Mouse (Mus musculus) liver, embryonic 15.5 days (tissue): ENCODE measurements at regions not wholly inside any gene's neighbourhood (a gene's known extent, or its start where the extent isn't known, plus 50 kb on each side); places are given as distances from the start of the nearest gene placed in this dataset.

Experiments used
- ATAC-seq: fragments of 200-750 bp; cut with Nextera tagmentation; 2 replicates; pipeline ENCODE4 v1.8.0; 2017; ENCODE audit warnings: moderate number of reproducible peaks, mild to moderate bottlenecking, moderate library complexity; ENCODE audit not compliant: insufficient read depth
- H3K27ac ChIP-seq: fragments of 300-500 bp; sonication (generic); replicated peaks from 2 replicates; pipeline ENCODE4 v1.5.1; 2015; ENCODE audit warnings: mild to moderate bottlenecking, inconsistent platforms
- H3K27me3 ChIP-seq: fragments of 300-500 bp; sonication (generic); 2 replicates; pipeline ENCODE4 v1.6.1; 2015; ENCODE audit warnings: mild to moderate bottlenecking, inconsistent platforms
- H3K36me3 ChIP-seq: fragments of 300-500 bp; sonication (generic); replicated peaks from 2 replicates; pipeline ENCODE4 v1.6.1; 2015; ENCODE audit warnings: moderate library complexity, mild to moderate bottlenecking, inconsistent platforms
- H3K4me1 ChIP-seq: fragments of 300-500 bp; sonication (generic); replicated peaks from 2 replicates; pipeline ENCODE4 v1.6.1; 2015; ENCODE audit warnings: inconsistent platforms
- H3K4me2 ChIP-seq: fragments of 300-500 bp; sonication (generic); 2 replicates; pipeline ENCODE4 v1.6.1; 2015; ENCODE audit warnings: moderate library complexity, mild to moderate bottlenecking, inconsistent platforms
- H3K4me3 ChIP-seq: fragments of 300-500 bp; sonication (generic); replicated peaks from 2 replicates; pipeline ENCODE4 v1.5.1; 2015; ENCODE audit warnings: mild to moderate bottlenecking, inconsistent platforms
- H3K9ac ChIP-seq: fragments of 300-500 bp; sonication (generic); 2 replicates; pipeline ENCODE4 v1.6.1; 2015; ENCODE audit warnings: moderate library complexity, mild to moderate bottlenecking, inconsistent platforms
- H3K9me3 ChIP-seq: fragments of 300-500 bp; sonication (generic); replicated peaks from 2 replicates; pipeline ENCODE4 v1.6.1; 2016; ENCODE audit warnings: inconsistent platforms
- WGBS: fragments of 180-500 bp; shearing (Covaris S2); methylation state at CpG from one replicate; pipeline ENCODE4 v1.1.7; 2015; ENCODE audit warnings: mixed read lengths; ENCODE audit not compliant: insufficient replicate concordance; 5-methylcytosine and 5-hydroxymethylcytosine counted together

DNA sequence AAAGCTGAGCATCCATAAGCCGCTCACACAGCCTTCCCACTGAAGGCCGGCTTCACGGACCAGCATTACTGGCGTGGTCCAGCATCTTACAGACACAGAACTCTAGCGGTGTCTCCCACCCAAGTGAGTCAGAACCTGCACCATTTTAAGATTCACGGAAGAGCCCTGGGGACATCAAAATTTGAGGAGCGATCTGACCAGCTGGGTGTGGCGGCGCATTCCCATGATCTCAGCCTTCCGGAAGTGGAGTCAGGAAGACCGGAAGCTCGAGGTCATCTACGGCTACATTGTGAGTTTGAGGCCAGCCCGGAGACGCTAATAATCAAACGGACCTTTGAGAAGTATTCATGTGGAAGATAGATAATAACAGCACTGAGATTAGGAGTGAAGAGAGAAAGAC, 171.5 kb upstream of the Jmjd1c start:
- no peak overlapping the region for H3K4me2 ChIP-seq
- no peak overlapping the region for H3K27ac ChIP-seq
- H3K4me3 ChIP-seq: no peak overlapping the region
- no peak for ATAC-seq
- no peaks in the 10 kb centered on the region for H3K36me3 ChIP-seq
- no peaks in the 10 kb centered on the region for H3K9me3 ChIP-seq
- 73% methylated on average over 16 of the region's 16 CpGs for WGBS
- no peaks in the 10 kb centered on the region; the same call in 1 of the 2 replicates for H3K27me3 ChIP-seq
- no peak overlapping the region for H3K9ac ChIP-seq
- H3K4me1 ChIP-seq: peaks cover 24% of the 10 kb centered on the region

DNA sequence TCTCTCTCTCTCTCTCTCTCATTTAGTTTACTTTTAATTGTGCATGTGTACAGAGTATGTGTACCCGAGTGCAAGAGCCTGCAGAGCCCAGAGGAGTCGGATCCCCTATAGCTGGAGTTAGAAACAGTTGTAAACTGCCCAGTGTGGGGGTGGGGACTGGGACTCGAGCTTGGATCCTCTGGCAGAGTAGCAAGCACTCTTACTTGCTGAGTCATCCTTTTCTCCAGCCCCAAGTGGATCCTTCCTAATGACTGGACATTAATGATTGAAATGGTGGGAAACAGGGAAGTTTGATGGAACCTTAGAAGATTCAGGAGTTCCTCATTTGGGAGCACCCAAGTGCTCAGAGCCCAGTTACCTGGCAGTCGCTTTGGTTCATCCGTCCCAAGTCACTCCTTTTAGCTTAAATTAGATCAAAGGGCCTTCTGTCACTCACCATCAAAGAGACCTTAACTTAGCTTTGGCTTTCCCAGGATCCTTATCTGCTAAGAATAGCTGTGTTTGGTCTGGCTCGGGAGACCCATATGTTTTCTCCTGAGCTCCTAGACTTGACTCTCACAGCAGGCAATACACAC, 170.3 kb upstream of the Jmjd1c start:
- Histone ChIP-seq H3K4me1 (peaks cover 17% of the 10 kb centered on the region), H3K4me3 (no peak overlapping the region), H3K9ac (no peak overlapping the region), H3K9me3 (no peaks in the 10 kb centered on the region), H3K4me2 (no peak overlapping the region), H3K27me3 (no peaks in the 10 kb centered on the region; the same call in 1 of the 2 replicates), H3K27ac (no peak overlapping the region), H3K36me3 (no peaks in the 10 kb centered on the region)
- 27% methylated on average over 6 of the region's 6 CpGs for WGBS
- ATAC-seq: no peak

DNA sequence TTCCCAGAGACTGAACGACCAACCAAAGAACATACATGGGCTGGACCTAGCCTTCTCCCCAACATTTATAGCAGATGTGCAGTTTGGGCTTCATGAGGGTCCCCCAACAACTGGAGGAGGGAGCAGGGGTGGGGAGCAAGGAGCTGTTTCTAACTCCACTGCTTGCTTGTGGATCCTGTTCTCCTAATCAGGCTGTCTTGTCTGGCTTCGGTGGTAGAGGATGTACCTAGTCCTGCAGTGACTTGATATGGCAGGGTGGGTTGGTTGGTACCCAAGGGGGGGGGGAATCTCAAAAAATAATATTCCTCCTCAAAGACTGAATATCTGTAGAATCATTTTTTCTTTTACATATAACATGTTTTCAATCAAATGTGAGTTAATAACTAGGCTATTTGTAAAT, 168.3 kb upstream of the Jmjd1c start:
- no peaks in the 10 kb centered on the region for H3K9me3 ChIP-seq
- H3K4me3 ChIP-seq: no peak overlapping the region
- no peak overlapping the region for H3K4me2 ChIP-seq
- H3K27me3 ChIP-seq: no peaks in the 10 kb centered on the region
- peaks cover 4% of the 10 kb centered on the region for H3K4me1 ChIP-seq
- no peaks in the 10 kb centered on the region for H3K36me3 ChIP-seq
- ATAC-seq: no peak
- WGBS: 31% methylated on average over 2 of the region's 2 CpGs
- H3K27ac ChIP-seq: no peak overlapping the region
- H3K9ac ChIP-seq: no peak overlapping the region

DNA sequence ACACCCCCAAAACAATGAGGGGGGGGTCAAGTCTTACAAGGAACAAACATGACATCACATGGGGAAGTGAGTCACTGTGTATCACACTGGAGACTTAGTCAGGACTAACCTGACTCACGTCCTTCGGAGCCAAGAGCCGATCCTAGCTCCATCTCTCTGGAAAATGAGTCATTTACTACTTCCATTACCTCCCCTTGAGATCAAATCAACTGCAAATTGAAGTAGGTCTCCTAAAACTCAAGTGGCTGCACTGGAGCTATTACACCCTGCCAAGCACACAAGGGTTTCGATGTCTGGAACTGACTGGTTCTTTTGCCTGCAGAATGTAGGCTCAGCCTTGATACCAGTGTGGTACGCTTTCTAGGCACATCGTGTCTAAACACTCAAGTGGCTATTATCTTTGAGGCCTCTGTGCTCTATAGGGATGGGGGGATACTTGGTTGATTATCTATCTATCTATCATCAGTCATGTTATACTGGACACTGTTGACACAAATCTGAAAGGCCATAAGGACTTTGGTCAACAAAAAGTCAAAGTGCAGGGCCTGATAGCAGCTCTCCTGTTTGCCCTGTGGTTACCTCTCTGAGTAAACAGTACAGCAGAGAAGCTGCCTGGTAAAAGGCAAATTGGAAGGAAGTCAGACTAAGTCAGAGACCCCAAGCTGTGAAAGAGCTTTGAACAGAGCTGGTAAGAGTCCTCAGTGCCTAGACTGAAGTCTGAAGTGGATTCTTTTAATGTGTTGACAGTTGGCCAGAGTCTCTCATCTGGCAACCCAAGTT, 167.5 kb upstream of the Jmjd1c start:
- Histone ChIP-seq H3K27me3 (no peaks in the 10 kb centered on the region), H3K4me1 (peaks cover 4% of the 10 kb centered on the region), H3K4me2 (no peak overlapping the region), H3K36me3 (no peaks in the 10 kb centered on the region), H3K9me3 (no peaks in the 10 kb centered on the region), H3K4me3 (no peak overlapping the region), H3K27ac (peak overlapping the region; percentile 60), H3K9ac (no peak overlapping the region)
- WGBS: 43% methylated on average over 6 of the region's 6 CpGs
- ATAC-seq: peak; percentile 76

DNA sequence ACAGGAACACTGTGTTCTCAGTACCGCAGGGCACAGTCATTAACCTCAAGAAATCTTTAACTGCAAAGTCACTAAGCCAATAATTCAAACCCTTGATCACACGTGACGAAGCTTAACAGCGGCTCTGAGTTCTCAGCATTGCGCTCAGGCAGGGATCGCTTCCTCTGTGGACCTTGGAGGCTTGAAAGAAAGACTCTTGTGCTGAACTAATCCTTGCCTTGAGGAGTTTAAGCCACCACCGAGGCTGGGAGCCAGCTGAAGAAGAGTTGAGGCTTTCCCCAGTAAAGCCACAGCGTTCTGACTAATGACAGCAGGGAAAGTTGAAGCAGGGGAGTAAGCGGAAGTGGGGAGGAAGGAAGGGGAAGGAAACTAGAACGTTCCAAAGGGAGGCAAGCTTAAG, 165.4 kb upstream of the Jmjd1c start:
- no peak overlapping the region for H3K4me3 ChIP-seq
- H3K36me3 ChIP-seq: no peaks in the 10 kb centered on the region
- no peak overlapping the region; the same call in 1 of the 2 replicates for H3K27ac ChIP-seq
- H3K27me3 ChIP-seq: no peaks in the 10 kb centered on the region
- H3K4me2 ChIP-seq: no peak overlapping the region
- no peaks in the 10 kb centered on the region for H3K9me3 ChIP-seq
- no peak for ATAC-seq
- 30% methylated on average over 10 of the region's 10 CpGs for WGBS
- H3K4me1 ChIP-seq: peaks cover 4% of the 10 kb centered on the region
- H3K9ac ChIP-seq: no peak overlapping the region

DNA sequence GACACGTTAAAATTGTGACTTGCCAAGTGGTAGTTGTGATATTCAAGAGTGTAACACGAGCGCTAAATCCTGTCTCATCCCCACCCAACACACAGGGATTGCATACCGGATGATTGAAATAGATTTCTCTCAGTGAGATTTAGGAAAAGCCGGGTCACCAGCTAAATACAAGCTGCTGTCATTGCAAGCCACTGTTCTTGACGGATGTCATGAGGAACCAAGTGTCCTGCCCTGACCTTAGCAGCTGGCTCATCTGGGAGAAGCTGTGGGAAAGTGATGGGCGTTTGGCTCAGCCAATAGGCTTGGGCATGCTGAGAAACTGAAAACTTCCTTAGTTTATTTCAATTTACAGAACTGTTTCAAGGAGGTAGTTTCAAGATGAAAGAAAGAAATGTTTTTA, 164.4 kb upstream of the Jmjd1c start:
- Histone ChIP-seq H3K27ac (no peak overlapping the region), H3K4me1 (peaks cover 4% of the 10 kb centered on the region), H3K4me3 (no peak overlapping the region), H3K36me3 (no peaks in the 10 kb centered on the region), H3K4me2 (no peak overlapping the region), H3K9ac (no peak overlapping the region), H3K9me3 (no peaks in the 10 kb centered on the region), H3K27me3 (no peaks in the 10 kb centered on the region)
- WGBS: 60% methylated on average over 7 of the region's 7 CpGs
- no peak for ATAC-seq

DNA sequence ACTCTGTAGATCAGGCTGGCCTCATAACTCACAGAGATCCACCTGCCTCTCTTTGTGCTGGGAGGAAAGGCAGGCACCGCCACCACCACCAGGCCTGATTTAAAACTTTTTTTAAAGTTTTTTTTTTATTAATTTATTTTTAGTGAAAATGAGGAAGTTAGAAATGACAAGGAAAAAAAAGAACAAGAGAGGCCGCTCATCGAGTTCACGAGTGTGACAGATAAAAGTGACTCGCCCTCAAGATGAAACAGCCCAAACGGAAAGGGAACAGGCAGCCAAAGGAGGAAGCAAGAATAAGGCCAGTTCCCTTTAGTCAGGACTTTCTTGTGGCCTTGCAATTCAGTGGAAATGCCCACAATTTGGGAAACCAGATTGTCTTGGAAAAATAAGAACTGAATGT, 163.4 kb upstream of the Jmjd1c start:
- H3K9ac ChIP-seq: no peak overlapping the region
- no peaks in the 10 kb centered on the region for H3K27me3 ChIP-seq
- no peak overlapping the region for H3K4me2 ChIP-seq
- H3K9me3 ChIP-seq: no peaks in the 10 kb centered on the region
- no peak overlapping the region for H3K27ac ChIP-seq
- peaks cover 4% of the 10 kb centered on the region for H3K4me1 ChIP-seq
- ATAC-seq: no peak
- no peaks in the 10 kb centered on the region for H3K36me3 ChIP-seq
- WGBS: 15% methylated on average over 6 of the region's 6 CpGs
- H3K4me3 ChIP-seq: no peak overlapping the region

DNA sequence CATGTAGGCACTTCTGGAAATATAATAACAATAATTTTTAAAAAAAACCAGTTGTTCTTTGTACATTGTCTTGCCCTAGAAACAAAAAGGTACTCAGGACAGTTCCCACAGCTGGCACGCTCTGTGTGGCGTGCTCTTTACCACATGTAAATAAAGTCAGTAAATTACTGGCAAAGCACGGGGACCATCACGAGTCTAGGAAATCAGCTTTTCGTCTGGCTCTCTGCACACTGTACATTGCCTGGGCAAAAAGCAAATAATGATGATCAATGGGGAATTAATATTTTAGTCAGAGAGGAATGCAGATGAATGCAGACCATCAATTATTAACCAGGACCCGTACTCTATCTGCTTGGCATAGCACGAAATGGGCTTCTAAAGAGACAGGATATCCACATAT, 162.2 kb upstream of the Jmjd1c start:
- Histone ChIP-seq H3K4me1 (no peaks in the 10 kb centered on the region; the same call in 1 of the 2 replicates), H3K9ac (no peak overlapping the region), H3K27me3 (no peaks in the 10 kb centered on the region), H3K27ac (no peak overlapping the region), H3K9me3 (no peaks in the 10 kb centered on the region), H3K4me3 (no peak overlapping the region), H3K36me3 (no peaks in the 10 kb centered on the region), H3K4me2 (no peak overlapping the region)
- ATAC-seq: no peak
- WGBS: 68% methylated on average over 7 of the region's 7 CpGs

DNA sequence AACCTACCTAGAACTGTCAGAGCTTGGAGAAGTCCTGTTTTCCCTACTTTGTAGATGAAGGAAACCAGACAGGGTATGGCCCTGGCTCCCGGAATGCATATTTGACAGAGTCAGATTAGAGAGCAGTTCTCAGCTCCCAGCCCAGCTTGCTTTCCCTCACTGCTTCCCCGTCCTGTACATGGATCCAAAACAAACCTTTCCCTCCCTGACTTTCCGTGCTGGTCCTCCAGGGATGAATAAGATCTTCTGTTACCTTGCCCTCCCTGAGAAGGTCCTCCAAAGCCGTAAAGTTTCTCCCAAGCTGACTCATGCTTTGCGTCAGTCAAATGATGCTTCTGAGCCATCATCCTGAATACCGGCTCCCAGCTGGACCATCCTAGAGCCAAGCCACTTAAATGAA, 160.2 kb upstream of the Jmjd1c start:
- Histone ChIP-seq H3K9ac (no peak overlapping the region), H3K36me3 (no peaks in the 10 kb centered on the region), H3K9me3 (no peaks in the 10 kb centered on the region), H3K4me1 (no peaks in the 10 kb centered on the region; the same call in 1 of the 2 replicates), H3K4me3 (no peak overlapping the region), H3K4me2 (no peak overlapping the region), H3K27ac (no peak overlapping the region), H3K27me3 (no peaks in the 10 kb centered on the region)
- WGBS: 67% methylated on average over 6 of the region's 6 CpGs
- ATAC-seq: no peak

DNA sequence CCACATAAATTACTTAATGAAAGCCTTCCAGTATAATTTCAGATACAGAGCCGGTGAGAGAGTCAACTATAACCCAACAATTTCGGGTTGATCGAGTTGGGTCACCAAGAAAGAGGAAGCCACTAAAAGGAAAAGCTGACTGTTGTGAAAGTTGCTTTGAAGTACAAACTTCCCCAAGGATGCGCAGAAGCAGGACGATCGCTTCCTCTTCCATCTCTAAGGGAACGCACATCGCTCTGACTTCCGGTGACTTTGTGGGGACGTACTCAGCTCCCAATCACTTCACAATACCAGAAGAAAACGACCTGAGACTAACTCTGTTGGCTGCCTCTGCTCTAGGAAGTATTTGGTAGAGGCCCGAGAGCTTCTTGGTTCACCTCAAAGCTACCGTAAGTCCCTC, 158.8 kb upstream of the Jmjd1c start:
- Histone ChIP-seq H3K9me3 (no peaks in the 10 kb centered on the region), H3K9ac (no peak overlapping the region), H3K27me3 (no peaks in the 10 kb centered on the region), H3K4me3 (no peak overlapping the region), H3K27ac (no peak overlapping the region), H3K36me3 (no peaks in the 10 kb centered on the region), H3K4me1 (no peaks in the 10 kb centered on the region), H3K4me2 (no peak overlapping the region)
- ATAC-seq: no peak
- WGBS: 32% methylated on average over 13 of the region's 13 CpGs

DNA sequence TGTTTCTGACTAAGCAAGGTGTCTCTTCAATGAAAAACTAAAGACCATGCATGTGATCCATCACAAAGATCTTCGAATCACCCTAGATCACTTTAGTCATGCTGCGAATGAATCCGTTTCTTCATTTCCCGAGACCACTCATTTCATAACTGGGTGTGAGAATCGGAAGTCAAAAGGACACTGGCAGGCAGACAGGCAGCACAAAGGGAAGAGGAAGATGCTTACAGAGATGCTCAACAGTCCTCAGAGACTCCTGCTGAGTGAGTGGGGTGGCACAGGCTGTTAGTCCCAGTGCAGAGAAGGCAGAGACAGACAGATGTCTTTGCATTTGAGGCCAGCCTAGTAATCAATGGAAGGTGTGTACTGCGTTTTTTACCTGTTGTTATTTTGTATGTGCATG, 155.6 kb upstream of the Jmjd1c start:
- WGBS: 56% methylated on average over 6 of the region's 6 CpGs
- no peak for ATAC-seq

DNA sequence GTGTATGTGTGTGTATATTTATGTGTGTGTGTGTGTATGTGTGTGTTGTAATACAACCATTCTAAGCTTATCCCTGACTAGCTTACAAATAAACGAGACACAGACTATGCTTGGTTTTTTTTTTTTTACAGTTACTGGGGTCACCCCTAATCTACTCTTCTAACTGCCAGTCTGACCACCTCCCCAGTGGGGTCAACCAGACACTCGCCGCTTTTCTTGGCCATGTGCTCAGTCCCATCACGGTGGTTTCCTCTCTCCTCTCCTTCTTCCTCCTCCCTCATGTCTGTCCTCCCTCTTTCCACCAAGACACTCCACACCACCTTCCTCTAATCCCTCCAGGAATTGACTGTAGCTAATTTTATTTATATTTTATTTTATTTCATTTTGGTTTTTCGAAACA, 155.0 kb upstream of the Jmjd1c start:
- no peak overlapping the region for H3K27ac ChIP-seq
- H3K36me3 ChIP-seq: no peaks in the 10 kb centered on the region
- no peak overlapping the region for H3K4me2 ChIP-seq
- H3K9ac ChIP-seq: no peak overlapping the region
- H3K4me3 ChIP-seq: no peak overlapping the region
- H3K27me3 ChIP-seq: no peaks in the 10 kb centered on the region
- H3K9me3 ChIP-seq: no peaks in the 10 kb centered on the region
- no peaks in the 10 kb centered on the region for H3K4me1 ChIP-seq
- WGBS: 58% methylated on average over 5 of the region's 5 CpGs
- no peak for ATAC-seq

More for the DNA sequence above, 155.6 kb upstream of the Jmjd1c start:
- H3K27ac ChIP-seq: no peak overlapping the region
- no peaks in the 10 kb centered on the region for H3K4me1 ChIP-seq
- H3K4me2 ChIP-seq: no peak overlapping the region
- no peaks in the 10 kb centered on the region for H3K9me3 ChIP-seq
- no peaks in the 10 kb centered on the region for H3K27me3 ChIP-seq
- H3K4me3 ChIP-seq: no peak overlapping the region
- no peak overlapping the region for H3K9ac ChIP-seq
- no peaks in the 10 kb centered on the region for H3K36me3 ChIP-seq
